Mouse (Mus musculus) lung, embryonic 16.5 days (tissue): ENCODE measurements around the gene Lpp. TPM values are rescaled to one million over a fixed set of nuclear protein-coding genes. Genes with fewer than 3 reads are reported as not detected.

ENCODE experiments used
- ATAC-seq: fragments of 200-750 bp; cut with Nextera tagmentation; 2 replicates; pipeline ENCODE4 v1.8.0; 2017; ENCODE audit warnings: low read depth, mild to moderate bottlenecking, moderate library complexity
- H3K27ac ChIP-seq: fragments of 300-500 bp; sonication (generic); 2 replicates; pipeline ENCODE4 v1.5.1; 2014; ENCODE audit warnings: mild to moderate bottlenecking, control low read depth, low read length
- H3K27me3 ChIP-seq: fragments of 300-500 bp; sonication (generic); 2 replicates; pipeline ENCODE4 v1.6.1; 2014; ENCODE audit warnings: low read depth, low read length, mixed read lengths; ENCODE audit not compliant: control insufficient read depth, insufficient read depth
- H3K36me3 ChIP-seq: fragments of 300-500 bp; sonication (generic); 2 replicates; pipeline ENCODE4 v1.6.1; 2014; ENCODE audit warnings: low read length; ENCODE audit not compliant: control insufficient read depth, insufficient read depth
- H3K4me1 ChIP-seq: fragments of 300-500 bp; sonication (generic); replicated peaks from 2 replicates; pipeline ENCODE4 v1.6.1; 2014; ENCODE audit warnings: low read length, mixed read lengths; ENCODE audit not compliant: control insufficient read depth, insufficient read depth
- H3K4me2 ChIP-seq: fragments of 300-500 bp; sonication (generic); 2 replicates; pipeline ENCODE4 v1.6.1; 2014; ENCODE audit warnings: low read depth, low read length, control low read depth
- H3K4me3 ChIP-seq: fragments of 300-500 bp; sonication (generic); 2 replicates; pipeline ENCODE4 v1.5.1; 2014; ENCODE audit warnings: mild to moderate bottlenecking, low read length, control low read depth
- H3K9ac ChIP-seq: fragments of 300-500 bp; sonication (generic); 2 replicates; pipeline ENCODE4 v1.6.1; 2014; ENCODE audit warnings: low read length, control low read depth
- H3K9me3 ChIP-seq: fragments of 300-500 bp; sonication (generic); 2 replicates; pipeline ENCODE4 v1.6.1; 2016; ENCODE audit warnings: low read length; ENCODE audit not compliant: control insufficient read depth
- WGBS: fragments of 180-500 bp; shearing (Covaris S2); extraction: QIAGEN DNeasy Blood & Tissue Kit; methylation state at CpG from one replicate; pipeline ENCODE4 v1.1.7; 2014; 5-methylcytosine and 5-hydroxymethylcytosine counted together
- polyA plus RNA-seq: library from polyadenylated mRNA; unstranded; fragments of >200 nt; fragmentation: Nextera tagmentation; extraction: Ambion mirVana; gene quantifications from 2 replicates; pipeline ENCODE4 v1.2.1, GENCODE M21; 2015

Lpp gene
- polyA plus RNA-seq, 1 experiment from 2014 or later: 76.8 TPM

- no peak for ATAC-seq
- 74% methylated on average over 17 of the region's 17 CpGs for WGBS
- Histone ChIP-seq H3K4me2 (no peak overlapping the region), H3K9ac (no peak overlapping the region), H3K27me3 (no peaks in the 10 kb centered on the region), H3K36me3 (no peaks in the 10 kb centered on the region), H3K4me3 (no peak overlapping the region), H3K4me1 (no peaks in the 10 kb centered on the region), H3K27ac (no peak overlapping the region), H3K9me3 (no peaks in the 10 kb centered on the region)
Measured at GRCm38 (mm10) chr16:24467544-24468290, 74.4 kb downstream of the Lpp start.

GRCm38 (mm10) chr16:24469313-24469712 is 76.0 kb downstream of the Lpp start:
- no peak overlapping the region for H3K27ac ChIP-seq
- ATAC-seq: no peak
- 43% methylated on average over 3 of the region's 3 CpGs for whole genome bisulfite sequencing
- H3K4me2 ChIP-seq: no peak overlapping the region
- H3K9ac ChIP-seq: no peak overlapping the region
- H3K27me3 ChIP-seq: no peaks in the 10 kb centered on the region
- no peaks in the 10 kb centered on the region for H3K9me3 ChIP-seq
- no peak overlapping the region for H3K4me3 ChIP-seq
- H3K4me1 ChIP-seq: no peaks in the 10 kb centered on the region
- H3K36me3 ChIP-seq: no peaks in the 10 kb centered on the region

- no peak overlapping the region for H3K4me2 ChIP-seq
- no peak for ATAC-seq
- H3K4me3 ChIP-seq: no peak overlapping the region
- H3K36me3 ChIP-seq: no peaks in the 10 kb centered on the region
- H3K4me1 ChIP-seq: peaks cover 11% of the 10 kb centered on the region
- H3K9ac ChIP-seq: no peak overlapping the region
- no peaks in the 10 kb centered on the region for H3K27me3 ChIP-seq
- no peaks in the 10 kb centered on the region for H3K9me3 ChIP-seq
- WGBS: 72% methylated on average over 1 of the region's 1 CpGs
- H3K27ac ChIP-seq: no peak overlapping the region
Measured at GRCm38 (mm10) chr16:24470601-24471000, 77.3 kb downstream of the Lpp start.

GRCm38 (mm10) chr16:24471029-24471428 is 77.7 kb downstream of the Lpp start:
- 66% methylated on average over 4 of the region's 4 CpGs for WGBS
- H3K4me2 ChIP-seq: no peak overlapping the region
- H3K27me3 ChIP-seq: no peaks in the 10 kb centered on the region
- H3K4me1 ChIP-seq: peaks cover 15% of the 10 kb centered on the region
- H3K9me3 ChIP-seq: no peaks in the 10 kb centered on the region
- no peak overlapping the region for H3K4me3 ChIP-seq
- ATAC-seq: no peak
- no peaks in the 10 kb centered on the region for H3K36me3 ChIP-seq
- no peak overlapping the region for H3K9ac ChIP-seq
- H3K27ac ChIP-seq: no peak overlapping the region

GRCm38 (mm10) chr16:24471801-24472200 is 78.5 kb downstream of the Lpp start:
- H3K9me3 ChIP-seq: no peaks in the 10 kb centered on the region
- WGBS: 36% methylated on average over 1 of the region's 1 CpGs
- no peaks in the 10 kb centered on the region for H3K27me3 ChIP-seq
- no peaks in the 10 kb centered on the region for H3K36me3 ChIP-seq
- no peak for ATAC-seq
- H3K4me2 ChIP-seq: no peak overlapping the region
- H3K27ac ChIP-seq: no peak overlapping the region
- H3K4me1 ChIP-seq: peaks cover 23% of the 10 kb centered on the region
- H3K9ac ChIP-seq: no peak overlapping the region
- no peak overlapping the region for H3K4me3 ChIP-seq

GRCm38 (mm10) chr16:24473966-24474365 is 80.7 kb downstream of the Lpp start:
- Histone ChIP-seq H3K4me2 (no peak overlapping the region), H3K9ac (no peak overlapping the region), H3K9me3 (no peaks in the 10 kb centered on the region), H3K4me3 (no peak overlapping the region), H3K27me3 (no peaks in the 10 kb centered on the region), H3K4me1 (peaks cover 28% of the 10 kb centered on the region), H3K36me3 (no peaks in the 10 kb centered on the region), H3K27ac (no peak overlapping the region)
- no peak for ATAC-seq
- 60% methylated on average over 3 of the region's 3 CpGs for WGBS

GRCm38 (mm10) chr16:24474781-24475180 is 81.5 kb downstream of the Lpp start:
- H3K27ac ChIP-seq: no peak overlapping the region
- ATAC-seq: no peak; the same call in 1 of the 2 replicates
- H3K36me3 ChIP-seq: no peaks in the 10 kb centered on the region
- H3K4me1 ChIP-seq: peaks cover 30% of the 10 kb centered on the region
- no peaks in the 10 kb centered on the region for H3K27me3 ChIP-seq
- H3K9ac ChIP-seq: no peak overlapping the region
- no peak overlapping the region for H3K4me2 ChIP-seq
- WGBS: 42% methylated on average over 6 of the region's 6 CpGs
- no peaks in the 10 kb centered on the region for H3K9me3 ChIP-seq
- H3K4me3 ChIP-seq: no peak overlapping the region

GRCm38 (mm10) chr16:24475305-24475947 is 82.1 kb downstream of the Lpp start:
- Histone ChIP-seq H3K9me3 (no peaks in the 10 kb centered on the region), H3K27me3 (no peaks in the 10 kb centered on the region), H3K4me2 (no peak overlapping the region), H3K9ac (no peak overlapping the region), H3K36me3 (no peaks in the 10 kb centered on the region), H3K27ac (no peak overlapping the region), H3K4me1 (peaks cover 30% of the 10 kb centered on the region), H3K4me3 (no peak overlapping the region)
- ATAC-seq: no peak
- WGBS: 43% methylated on average over 8 of the region's 8 CpGs

- H3K4me3 ChIP-seq: no peak overlapping the region
- H3K9me3 ChIP-seq: no peaks in the 10 kb centered on the region
- no peak overlapping the region for H3K4me2 ChIP-seq
- H3K36me3 ChIP-seq: no peaks in the 10 kb centered on the region
- H3K9ac ChIP-seq: no peak overlapping the region
- H3K27ac ChIP-seq: no peak overlapping the region
- no peak; the same call in 1 of the 2 replicates for ATAC-seq
- H3K4me1 ChIP-seq: peaks cover 30% of the 10 kb centered on the region
- 32% methylated on average over 3 of the region's 3 CpGs for WGBS
- no peaks in the 10 kb centered on the region for H3K27me3 ChIP-seq
Measured at GRCm38 (mm10) chr16:24476911-24477401, 83.6 kb downstream of the Lpp start.
